Mouse (Mus musculus): Measurements from ENCODE around the gene Gbx1.

Gene Gbx1

GRCm38 (mm10) chr5:24525360-24526189 is 1.4 kb downstream of the Gbx1 start:
- no peak for DNase-seq (ENCODE audit: low spot score)

GRCm38 (mm10) chr5:24524522-24524921 is 2.5 kb downstream of the Gbx1 start:
- no peak for DNase-seq (ENCODE audit: low spot score)

GRCm38 (mm10) chr5:24523806-24524205 is 3.2 kb downstream of the Gbx1 start:
- DNase-seq (ENCODE audit: low spot score): no peak

- no peak for DNase-seq (ENCODE audit: low spot score)
Observed at GRCm38 (mm10) chr5:24521366-24521765, 5.6 kb downstream of the Gbx1 start.

- no peak for DNase-seq (ENCODE audit: low spot score)
Observed at GRCm38 (mm10) chr5:24512271-24512670, 14.7 kb downstream of the Gbx1 start.

- no peak for DNase-seq (ENCODE audit: low spot score)
Observed at GRCm38 (mm10) chr5:24510635-24511034, 16.4 kb downstream of the Gbx1 start.

GRCm38 (mm10) chr5:24508406-24508805 is 18.6 kb downstream of the Gbx1 start:
- no peak for DNase-seq (ENCODE audit: low spot score)

GRCm38 (mm10) chr5:24505513-24505912 is 21.5 kb downstream of the Gbx1 start:
- DNase-seq (ENCODE audit: low spot score): no peak

GRCm38 (mm10) chr5:24502786-24503185 is 24.2 kb downstream of the Gbx1 start:
- no peak for DNase-seq (ENCODE audit: low spot score)

- DNase-seq (ENCODE audit: low spot score): no peak
Observed at GRCm38 (mm10) chr5:24500851-24501250, 26.2 kb downstream of the Gbx1 start.

- no peak for DNase-seq (ENCODE audit: low spot score)
Observed at GRCm38 (mm10) chr5:24499113-24499512, 27.9 kb downstream of the Gbx1 start.

- no peak for DNase-seq (ENCODE audit: low spot score)
Observed at GRCm38 (mm10) chr5:24497526-24497925, 29.5 kb downstream of the Gbx1 start.

- DNase-seq (ENCODE audit: low spot score): no peak
Observed at GRCm38 (mm10) chr5:24496756-24497155, 30.2 kb downstream of the Gbx1 start.

GRCm38 (mm10) chr5:24495019-24495418 is 32.0 kb downstream of the Gbx1 start:
- DNase-seq (ENCODE audit: low spot score): no peak

GRCm38 (mm10) chr5:24492546-24493285 is 34.3 kb downstream of the Gbx1 start:
- DNase-seq (ENCODE audit: low spot score): no peak

- DNase-seq (ENCODE audit: low spot score): no peak
Observed at GRCm38 (mm10) chr5:24490413-24490920, 36.5 kb downstream of the Gbx1 start.

- no peak for DNase-seq (ENCODE audit: low spot score)
Observed at GRCm38 (mm10) chr5:24486738-24487137, 40.3 kb downstream of the Gbx1 start.

- DNase-seq (ENCODE audit: low spot score): peak; percentile 58
Observed at GRCm38 (mm10) chr5:24486097-24486496, 40.9 kb downstream of the Gbx1 start.

GRCm38 (mm10) chr5:24484963-24485362 is 42.0 kb downstream of the Gbx1 start:
- DNase-seq (ENCODE audit: low spot score): no peak

- peak; percentile 26 for DNase-seq (ENCODE audit: low spot score)
Observed at GRCm38 (mm10) chr5:24483326-24483725, 43.7 kb downstream of the Gbx1 start.

- DNase-seq (ENCODE audit: low spot score): no peak
Observed at GRCm38 (mm10) chr5:24482247-24483079, 44.5 kb downstream of the Gbx1 start.

- DNase-seq (ENCODE audit: low spot score): peak; percentile 12
Observed at GRCm38 (mm10) chr5:24481647-24482046, 45.4 kb downstream of the Gbx1 start.

All from T-cell, adult 2 months (primary cell).